11 mouse cellular contexts compared by ENCODE assay signal in the genomic region with DNA sequence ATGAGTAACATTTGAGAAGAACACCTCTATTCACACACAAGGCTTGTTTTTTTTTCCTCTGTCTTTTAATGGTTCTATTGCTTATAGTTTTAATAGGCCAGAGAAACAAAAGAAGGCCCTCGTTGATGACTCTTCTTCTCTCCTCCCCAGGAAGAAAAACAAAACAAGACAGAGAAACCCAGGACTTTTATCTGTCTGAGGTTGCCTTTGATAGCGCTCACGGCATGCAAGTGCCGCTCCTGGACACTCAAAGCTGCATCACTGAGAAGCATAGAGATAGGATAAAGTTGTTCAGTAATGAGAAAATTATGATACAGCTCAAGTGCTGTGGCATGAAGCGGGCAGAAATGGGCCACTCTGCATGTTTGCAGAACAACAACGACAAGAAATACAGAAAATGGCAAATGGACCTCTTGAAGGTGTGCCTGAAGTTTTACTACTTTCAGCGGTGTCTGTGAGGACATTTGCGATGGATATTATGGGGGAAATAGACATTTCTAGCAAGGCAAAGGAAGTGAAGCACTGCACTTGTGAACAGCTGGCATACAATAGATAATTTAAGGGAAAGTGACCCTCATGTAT.
DNase-seq lines count a peak whose midpoint lies in the region; ATAC-seq and TF ChIP-seq lines count a peak whose summit lies in the region.
"Had no signal": no experiment of that assay in that cellular context is flagged by ENCODE, and none has a peak within 500 bp of the region (broad histone marks: within the 10 kb centered on the region; RNA-seq: fewer than 3 reads in every experiment).

No protein-coding gene starts in this region.

- TF ChIP-seq CTCF in CH12.LX (conservative IDR thresholded peaks at IDR 0.05 in 1 of 2, IDR thresholded peaks at IDR 0.05 in 1 of 2; ENCODE audit: low read depth in 2 of 2, low read length in 2 of 2) = no peak
- TF ChIP-seq CTCF in cortical plate, adult 2 months (IDR thresholded peaks at IDR 0.05; ENCODE audit: extremely low read depth, insufficient read depth, low read length) = no peak

- 46% methylated on average over 8 of the region's 8 CpGs for WGBS in liver, embryonic 11.5 days

- peaks cover 71% of the 10 kb centered on the region for H3K79me2 ChIP-seq in CH12.LX (replicated peaks; ENCODE audit: control insufficient read depth, extremely low read depth, insufficient read depth, poor library complexity, severe bottlenecking)

- DNase-seq in kidney, adult 18-20 months = peak; percentile 10
- no peak for DNase-seq in kidney, postnatal 36 days
- no peak for DNase-seq in CH12.LX (ENCODE audit: extremely low read depth)
- no peak for DNase-seq in liver, embryonic 11.5 days (ENCODE audit: low spot score)
- DNase-seq in layer of hippocampus, postnatal 14 days (ENCODE audit: low spot score in 2 of 2) = no peak
- no peak for DNase-seq in right cerebral cortex, adult 2 months (ENCODE audit: low spot score in 2 of 2)
- DNase-seq: cerebellum, adult 8-10 months; left cerebral cortex, postnatal 4 days; retina, postnatal 1 day had no signal

- H3K4me1 ChIP-seq in CH12.LX (ENCODE audit: control insufficient read depth in 1 of 2, insufficient read depth in 2 of 2) = peaks cover 35 to 95% of the 10 kb centered on the region in 2 experiments
- peaks cover 13% of the 10 kb centered on the region for H3K4me1 ChIP-seq in cortical plate, adult 2 months (ENCODE audit: control insufficient read depth, insufficient read depth, low read length)
- peaks cover 69% of the 10 kb centered on the region for H3K4me1 ChIP-seq in liver, embryonic 11.5 days (replicated peaks; ENCODE audit: control insufficient read depth, insufficient read depth, low read length)

- dilution Hi-C loops in CH12.LX (cut with MboI; ENCODE audit: extremely low pct_ligation_motif_present, extremely low pct_unique_long_range_greater_than_20kb, low sequenced_read_pairs) = no loop called here

- no peaks in the 10 kb centered on the region for H3K9me3 ChIP-seq in CH12.LX (replicated peaks; ENCODE audit: low read length)
- H3K9me3 ChIP-seq in liver, embryonic 11.5 days (ENCODE audit: control insufficient read depth, low read length) = no peaks in the 10 kb centered on the region
- H3K9me3 ChIP-seq: hindbrain, embryonic 12.5 days had no signal

- no peak for TF ChIP-seq EP300 in CH12.LX (IDR thresholded peaks at IDR 0.05; ENCODE audit: low read length)

- H3K9ac ChIP-seq in CH12.LX (ENCODE audit: insufficient read depth, low read depth) = peak overlapping the region; percentile 50
- H3K9ac ChIP-seq in liver, embryonic 11.5 days (ENCODE audit: low read depth, low read length) = peak overlapping the region; percentile 59
- H3K9ac ChIP-seq: hindbrain, embryonic 12.5 days had no signal

- no peaks in the 10 kb centered on the region for H3K27me3 ChIP-seq in CH12.LX (replicated peaks)
- no peaks in the 10 kb centered on the region for H3K27me3 ChIP-seq in liver, embryonic 11.5 days (replicated peaks; ENCODE audit: control insufficient read depth, insufficient read depth, low read length)
- H3K27me3 ChIP-seq: hindbrain, embryonic 12.5 days had no signal

- no peak for TF ChIP-seq RAD21 in CH12.LX (IDR thresholded peaks at IDR 0.05; ENCODE audit: low read depth, low read length)

- H3K4me3 ChIP-seq in CH12.LX (replicated peaks in 1 of 3; ENCODE audit: low read depth in 2 of 3, low read length in 2 of 3, poor library complexity in 1 of 3) = no peak overlapping the region
- no peak overlapping the region for H3K4me3 ChIP-seq in cortical plate, adult 2 months (ENCODE audit: insufficient read depth, low read length)
- no peak overlapping the region for H3K4me3 ChIP-seq in liver, embryonic 11.5 days (ENCODE audit: low read depth, low read length)
- H3K4me3 ChIP-seq: hindbrain, embryonic 12.5 days had no signal

- TF ChIP-seq POLR2A in CH12.LX (IDR thresholded peaks at IDR 0.05; ENCODE audit: low read depth, low read length) = no peak
- TF ChIP-seq POLR2A in cortical plate, adult 2 months (IDR thresholded peaks at IDR 0.05; ENCODE audit: extremely low read depth, insufficient read depth, low read length) = no peak

- H3K4me2 ChIP-seq in CH12.LX (ENCODE audit: insufficient read depth, low read depth, poor library complexity, severe bottlenecking) = peak overlapping the region; percentile 86; the same call in 1 of the 2 replicates
- H3K4me2 ChIP-seq in liver, embryonic 11.5 days = peak overlapping the region; percentile 59
- H3K4me2 ChIP-seq: hindbrain, embryonic 12.5 days had no signal

- peak overlapping the region; percentile 61 for H3K27ac ChIP-seq in CH12.LX (ENCODE audit: insufficient read depth, low read depth)
- peak overlapping the region; percentile 51 for H3K27ac ChIP-seq in cortical plate, adult 2 months (ENCODE audit: insufficient read depth, low read length)
- H3K27ac ChIP-seq in liver, embryonic 11.5 days (ENCODE audit: low read depth, low read length) = peak overlapping the region; percentile 87
- H3K27ac ChIP-seq: hindbrain, embryonic 12.5 days had no signal

- in situ Hi-C loops in CH12.LX (cut with MboI; ENCODE audit: low pct_ligation_motif_present, low pct_unique_long_range_greater_than_20kb, low sequenced_read_pairs) = no loop called here

- peak; percentile 59 for ATAC-seq in liver, embryonic 11.5 days (replicated peaks; ENCODE audit: low FRiP score)

- H3K36me3 ChIP-seq in CH12.LX (replicated peaks in 1 of 2; ENCODE audit: control insufficient read depth in 1 of 2, insufficient read depth in 1 of 2, low read length in 1 of 2) = peaks cover 5 to 26% of the 10 kb centered on the region in 2 experiments
- H3K36me3 ChIP-seq in liver, embryonic 11.5 days (ENCODE audit: control insufficient read depth, insufficient read depth, low read length) = no peaks in the 10 kb centered on the region; the same call in 1 of the 2 replicates
- H3K36me3 ChIP-seq: hindbrain, embryonic 12.5 days had no signal

TF ChIP-seq in CH12.LX, 34 proteins besides CTCF, POLR2A, EP300 and RAD21:
- TF ChIP-seq RCOR1 (conservative IDR thresholded peaks at IDR 0.05; ENCODE audit: low read depth, low read length) (no peak), CHD1 (IDR thresholded peaks at IDR 0.05; ENCODE audit: low read depth, low read length) (peak; percentile 22; the same call in 1 of the 2 replicates)
